Mouse (Mus musculus) ovary, postnatal 10 days (tissue): Measurements from ENCODE around the gene Svep1.
A peak's percentile ranks its signal among the peaks of the same experiment; 100 is the strongest.

ENCODE experiments used
- DNase-seq: peaks from one replicate; pipeline ENCODE4 v3.0.0; 2022; ENCODE audit warnings: low spot score

Gene Svep1

GRCm38 (mm10) chr4:58084155-58084554 lies 122.5 kb downstream of the Svep1 start:
- DNase-seq, result no peak

- peak; percentile 35 for DNase-seq
These were observed 124.1 kb downstream of the Svep1 start for GRCm38 (mm10) chr4:58082588-58082987.

GRCm38 (mm10) chr4:58079631-58080030 lies 127.0 kb downstream of the Svep1 start:
- no peak for DNase-seq

GRCm38 (mm10) chr4:58077950-58078349 lies 128.7 kb downstream of the Svep1 start:
- no peak for DNase-seq

- no peak for DNase-seq
These were observed 129.1 kb downstream of the Svep1 start for GRCm38 (mm10) chr4:58077536-58077935.

- DNase-seq, result no peak
These were observed 133.8 kb downstream of the Svep1 start for GRCm38 (mm10) chr4:58072888-58073287.

- DNase-seq, result no peak
These were observed 137.8 kb downstream of the Svep1 start for GRCm38 (mm10) chr4:58068886-58069285.

- no peak for DNase-seq
These were observed 141.9 kb downstream of the Svep1 start for GRCm38 (mm10) chr4:58064721-58065120.

GRCm38 (mm10) chr4:58062933-58063332 lies 143.7 kb downstream of the Svep1 start:
- no peak for DNase-seq

- no peak for DNase-seq
These were observed 151.0 kb downstream of the Svep1 start for GRCm38 (mm10) chr4:58055653-58056052.

- no peak for DNase-seq
These were observed 152.2 kb downstream of the Svep1 start for GRCm38 (mm10) chr4:58054441-58054840.

GRCm38 (mm10) chr4:58050746-58051145 lies 155.9 kb downstream of the Svep1 start:
- DNase-seq, result no peak

- DNase-seq, result no peak
These were observed 156.4 kb downstream of the Svep1 start for GRCm38 (mm10) chr4:58050276-58050675.

- DNase-seq, result no peak
These were observed 161.8 kb downstream of the Svep1 start for GRCm38 (mm10) chr4:58044833-58045232.

GRCm38 (mm10) chr4:58044356-58044755 lies 162.3 kb downstream of the Svep1 start:
- DNase-seq, result no peak

GRCm38 (mm10) chr4:58040093-58040492 lies 166.6 kb downstream of the Svep1 start:
- DNase-seq, result no peak

- DNase-seq, result no peak
These were observed 169.5 kb downstream of the Svep1 start for GRCm38 (mm10) chr4:58037096-58037705.

- no peak for DNase-seq
These were observed 172.0 kb downstream of the Svep1 start for GRCm38 (mm10) chr4:58034663-58035062.

- DNase-seq, result no peak
These were observed 173.9 kb downstream of the Svep1 start for GRCm38 (mm10) chr4:58032714-58033113.

- DNase-seq, result no peak
These were observed 197.6 kb downstream of the Svep1 start, which contains the start of gene Txndc8 for GRCm38 (mm10) chr4:58009024-58009423. Gene Txndc8, minus strand, starts transcription at chr4:58009124.

GRCm38 (mm10) chr4:58003501-58003900 lies 203.2 kb downstream of the Svep1 start:
- no peak for DNase-seq
